Mouse (Mus musculus): ENCODE data around the gene Galnt3. TPM values are rescaled to one million over a fixed set of nuclear protein-coding genes. Genes with fewer than 3 reads are reported as not detected.

Galnt3 gene
- polyA plus RNA-seq, 1 experiment from 2014 or later = 6.8 TPM

GRCm38 (mm10) chr2:66044405-66045089, 80.2 kb downstream of the Galnt3 start:
- Histone ChIP-seq H3K4me3 (replicated peaks) (no peak overlapping the region), H3K4me2 (replicated peaks) (no peak overlapping the region), H3K4me1 (no peaks in the 10 kb centered on the region), H3K9me3 (replicated peaks) (no peaks in the 10 kb centered on the region), H3K36me3 (no peaks in the 10 kb centered on the region), H3K27me3 (no peaks in the 10 kb centered on the region), H3K27ac (replicated peaks) (no peak overlapping the region), H3K9ac (no peak overlapping the region)
- 84% methylated on average over 12 of the region's 12 CpGs for WGBS
- ATAC-seq (ENCODE audit: insufficient number of reproducible peaks, low FRiP score, low TSS enrichment, low read depth) = no peak

- Histone ChIP-seq H3K4me1 (no peaks in the 10 kb centered on the region), H3K36me3 (no peaks in the 10 kb centered on the region), H3K27ac (replicated peaks) (no peak overlapping the region), H3K9me3 (replicated peaks) (no peaks in the 10 kb centered on the region), H3K9ac (no peak overlapping the region), H3K4me3 (replicated peaks) (no peak overlapping the region), H3K27me3 (no peaks in the 10 kb centered on the region), H3K4me2 (replicated peaks) (no peak overlapping the region)
- 63% methylated on average over 17 of the region's 17 CpGs for WGBS
- no peak for ATAC-seq (ENCODE audit: insufficient number of reproducible peaks, low FRiP score, low TSS enrichment, low read depth)
These were observed 81.1 kb downstream of the Galnt3 start for GRCm38 (mm10) chr2:66043441-66044404.

GRCm38 (mm10) chr2:66041917-66042419, 82.8 kb downstream of the Galnt3 start:
- no peaks in the 10 kb centered on the region for H3K27me3 ChIP-seq
- 59% methylated on average over 9 of the region's 9 CpGs for WGBS
- peak; percentile 80; the same call in 1 of the 2 replicates for ATAC-seq (ENCODE audit: insufficient number of reproducible peaks, low FRiP score, low TSS enrichment, low read depth)
- H3K9me3 ChIP-seq (replicated peaks) = no peaks in the 10 kb centered on the region
- no peak overlapping the region for H3K9ac ChIP-seq
- no peak overlapping the region for H3K27ac ChIP-seq (replicated peaks)
- H3K4me3 ChIP-seq (replicated peaks) = no peak overlapping the region
- H3K36me3 ChIP-seq = no peaks in the 10 kb centered on the region
- H3K4me2 ChIP-seq (replicated peaks) = no peak overlapping the region
- no peaks in the 10 kb centered on the region for H3K4me1 ChIP-seq

- Histone ChIP-seq H3K4me2 (replicated peaks) (no peak overlapping the region), H3K4me3 (replicated peaks) (no peak overlapping the region), H3K4me1 (no peaks in the 10 kb centered on the region), H3K36me3 (no peaks in the 10 kb centered on the region), H3K9ac (no peak overlapping the region), H3K27me3 (no peaks in the 10 kb centered on the region), H3K9me3 (replicated peaks) (no peaks in the 10 kb centered on the region), H3K27ac (replicated peaks) (no peak overlapping the region)
- ATAC-seq (ENCODE audit: insufficient number of reproducible peaks, low FRiP score, low TSS enrichment, low read depth) = 0 out of 2 replicates have a peak, but pooled peaks have one; percentile 15
- 86% methylated on average over 21 of the region's 21 CpGs for WGBS
These were observed 83.4 kb downstream of the Galnt3 start for GRCm38 (mm10) chr2:66041203-66041916.

GRCm38 (mm10) chr2:66040611-66041010, 84.2 kb downstream of the Galnt3 start:
- Histone ChIP-seq H3K4me3 (replicated peaks) (no peak overlapping the region), H3K9ac (no peak overlapping the region), H3K4me1 (no peaks in the 10 kb centered on the region), H3K27ac (replicated peaks) (no peak overlapping the region), H3K27me3 (no peaks in the 10 kb centered on the region), H3K36me3 (no peaks in the 10 kb centered on the region), H3K4me2 (replicated peaks) (no peak overlapping the region), H3K9me3 (replicated peaks) (no peaks in the 10 kb centered on the region)
- no peak for ATAC-seq (ENCODE audit: insufficient number of reproducible peaks, low FRiP score, low TSS enrichment, low read depth)

GRCm38 (mm10) chr2:66034907-66035679, 89.7 kb downstream of the Galnt3 start:
- Histone ChIP-seq H3K36me3 (no peaks in the 10 kb centered on the region), H3K27me3 (no peaks in the 10 kb centered on the region), H3K4me2 (replicated peaks) (no peak overlapping the region), H3K9ac (no peak overlapping the region), H3K9me3 (replicated peaks) (no peaks in the 10 kb centered on the region), H3K4me1 (no peaks in the 10 kb centered on the region), H3K4me3 (replicated peaks) (no peak overlapping the region), H3K27ac (replicated peaks) (no peak overlapping the region)
- no peak for ATAC-seq (ENCODE audit: insufficient number of reproducible peaks, low FRiP score, low TSS enrichment, low read depth)
- 75% methylated on average over 9 of the region's 9 CpGs for WGBS

Other genes starting within 250 kb of the Galnt3 start
- gene Ttc21b, start 131.6 kb upstream of the Galnt3 start, polyA plus RNA-seq (2015; fragmentation: Nextera tagmentation; extraction: Ambion mirVana) = 9.3 and 10.3 TPM in 2 replicates